Mouse (Mus musculus): Measurements from ENCODE around the gene Kcnh1.

Gene Kcnh1

DNA sequence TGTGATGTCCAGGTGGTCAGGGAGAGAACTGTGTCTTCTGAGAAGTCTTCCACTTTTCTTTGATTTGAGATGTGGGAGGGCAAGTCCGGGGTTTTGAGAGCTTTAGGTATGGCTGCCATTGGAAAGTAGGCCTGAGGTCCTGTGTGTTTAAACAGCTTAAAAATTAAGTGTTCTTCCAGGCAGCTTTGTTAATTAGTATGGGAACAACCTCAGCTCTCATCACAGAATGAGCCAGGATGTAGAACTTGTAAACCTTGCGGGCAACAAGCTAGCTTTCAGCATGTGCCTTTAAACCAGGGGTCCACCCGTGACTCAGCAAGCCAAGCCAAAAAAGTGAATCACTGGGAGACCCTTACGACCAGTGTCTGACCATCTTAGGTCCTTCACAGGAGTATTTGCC is 214.6 kb downstream of the Kcnh1 start:
- in situ Hi-C loops (cut with MboI) = no loop called here

GRCm38 (mm10) chr1:192406589-192406988 is 216.0 kb downstream of the Kcnh1 start:
- in situ Hi-C loops (cut with MboI) = no loop called here

DNA sequence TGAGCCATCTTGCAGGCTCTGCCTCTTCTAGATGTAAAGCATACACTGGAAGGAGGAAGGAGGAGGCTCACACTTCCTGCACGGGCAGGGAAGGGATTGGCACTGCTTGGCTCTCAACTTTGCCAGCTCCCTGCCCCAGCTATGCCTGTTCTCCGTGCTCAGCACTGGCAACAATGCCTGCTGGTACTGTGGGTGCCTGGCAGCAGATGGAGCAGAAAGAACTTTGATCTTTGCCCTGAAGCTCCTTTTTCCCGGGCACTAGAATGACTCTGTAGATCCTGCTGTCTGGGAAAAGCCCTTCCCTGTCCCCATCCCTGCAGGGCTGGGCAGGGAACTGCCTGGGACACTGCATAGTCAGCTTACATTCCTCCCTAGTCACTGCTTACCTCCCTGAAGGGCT is 225.2 kb downstream of the Kcnh1 start:
- in situ Hi-C loops (cut with MboI) = no loop called here

- in situ Hi-C loops (cut with MboI) = no loop called here
Observed at GRCm38 (mm10) chr1:192416241-192416821, 225.8 kb downstream of the Kcnh1 start.

GRCm38 (mm10) chr1:192419176-192419575 is 228.6 kb downstream of the Kcnh1 start:
- in situ Hi-C loops (cut with MboI) = no loop called here

GRCm38 (mm10) chr1:192421377-192422166 is 231.0 kb downstream of the Kcnh1 start:
- in situ Hi-C loops (cut with MboI) = no loop called here

GRCm38 (mm10) chr1:192431423-192431822 is 240.8 kb downstream of the Kcnh1 start:
- in situ Hi-C loops (cut with MboI) = no loop called here

DNA sequence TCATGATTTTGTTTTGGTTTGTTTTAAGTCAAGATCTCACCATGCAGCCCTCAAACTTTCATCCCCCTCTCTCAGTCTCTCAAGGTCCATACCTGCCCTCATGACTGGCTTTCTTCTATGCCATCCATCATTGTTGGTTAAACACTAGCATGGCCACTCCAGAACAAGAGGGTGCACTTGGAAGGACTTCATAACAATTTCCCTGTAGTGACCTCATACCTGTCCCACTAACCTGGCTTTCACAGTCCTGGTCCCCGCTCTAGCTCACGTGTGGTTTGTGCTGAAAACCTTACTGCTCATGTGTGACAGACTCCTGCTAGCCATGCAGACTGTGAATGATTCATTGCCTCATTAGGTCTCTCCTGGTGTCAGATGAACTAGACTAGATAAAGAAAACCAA is 244.9 kb downstream of the Kcnh1 start:
- in situ Hi-C loops (cut with MboI) = no loop called here

- in situ Hi-C loops (cut with MboI) = no loop called here
Observed at GRCm38 (mm10) chr1:192439151-192439837, 248.7 kb downstream of the Kcnh1 start.

DNA sequence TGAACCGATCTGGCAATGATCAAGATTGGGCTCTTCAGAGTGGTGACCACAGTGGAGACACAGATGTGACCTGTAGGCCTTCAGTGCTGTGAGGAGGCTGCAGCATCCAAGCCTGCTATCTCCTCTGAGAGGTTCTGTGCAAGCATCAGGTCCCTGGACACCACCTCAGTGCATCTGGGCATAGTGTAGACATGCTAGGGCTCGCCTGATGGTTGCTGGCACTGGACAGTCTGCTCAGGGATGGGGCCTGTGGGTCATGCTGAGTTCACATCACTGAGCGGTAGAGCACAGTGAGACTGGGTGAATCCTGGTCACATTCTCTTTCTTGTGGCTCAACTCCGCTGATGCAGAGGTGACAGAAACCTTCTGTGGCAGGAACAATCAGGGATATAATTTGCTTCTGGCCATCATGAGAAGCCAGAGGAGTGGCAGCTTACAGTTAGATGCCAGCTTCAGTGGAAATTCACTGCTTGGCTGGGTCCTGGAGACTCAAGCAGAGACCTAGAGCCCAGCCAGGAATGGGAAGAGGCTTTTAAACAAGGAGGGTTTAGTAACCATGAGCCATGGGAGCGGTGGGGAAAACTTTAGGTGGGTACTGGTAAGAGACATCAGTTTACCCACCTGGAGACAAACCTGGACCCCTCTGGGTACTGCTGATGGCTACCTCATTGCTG is 252.3 kb downstream of the Kcnh1 start:
- in situ Hi-C loops (cut with MboI) = no loop called here

DNA sequence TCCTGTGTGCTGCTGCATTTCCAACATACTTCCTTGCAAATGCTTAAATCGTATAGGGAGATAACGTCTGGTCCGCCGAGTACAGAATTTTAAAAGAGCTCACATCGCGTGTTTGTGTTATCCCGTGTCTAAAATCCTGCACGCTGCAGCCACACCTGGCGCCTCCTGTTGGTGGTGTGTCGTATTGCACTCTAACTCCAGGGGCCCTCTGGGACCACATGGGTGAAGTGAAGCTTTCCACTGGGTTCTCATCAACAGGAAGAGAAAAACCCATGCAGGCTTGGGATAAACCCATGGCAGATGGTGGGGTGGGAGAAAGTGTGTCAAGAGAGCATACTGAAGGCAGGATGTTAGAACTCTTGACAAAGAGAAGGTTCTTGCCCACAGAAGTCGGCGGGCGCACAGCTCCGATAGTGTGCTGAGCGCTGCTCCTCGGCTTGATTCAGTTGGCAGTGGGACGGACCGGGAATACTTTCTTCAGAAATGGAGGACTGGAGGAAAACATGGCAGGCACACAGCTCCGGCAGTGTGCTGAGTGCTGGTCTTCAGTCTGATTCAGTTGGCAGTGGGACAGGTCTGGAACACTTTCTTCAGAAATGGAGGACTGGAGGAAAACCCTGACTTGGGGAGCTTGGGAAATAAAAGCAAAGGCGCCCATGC is 253.6 kb downstream of the Kcnh1 start:
- in situ Hi-C loops (cut with MboI) = no loop called here

DNA sequence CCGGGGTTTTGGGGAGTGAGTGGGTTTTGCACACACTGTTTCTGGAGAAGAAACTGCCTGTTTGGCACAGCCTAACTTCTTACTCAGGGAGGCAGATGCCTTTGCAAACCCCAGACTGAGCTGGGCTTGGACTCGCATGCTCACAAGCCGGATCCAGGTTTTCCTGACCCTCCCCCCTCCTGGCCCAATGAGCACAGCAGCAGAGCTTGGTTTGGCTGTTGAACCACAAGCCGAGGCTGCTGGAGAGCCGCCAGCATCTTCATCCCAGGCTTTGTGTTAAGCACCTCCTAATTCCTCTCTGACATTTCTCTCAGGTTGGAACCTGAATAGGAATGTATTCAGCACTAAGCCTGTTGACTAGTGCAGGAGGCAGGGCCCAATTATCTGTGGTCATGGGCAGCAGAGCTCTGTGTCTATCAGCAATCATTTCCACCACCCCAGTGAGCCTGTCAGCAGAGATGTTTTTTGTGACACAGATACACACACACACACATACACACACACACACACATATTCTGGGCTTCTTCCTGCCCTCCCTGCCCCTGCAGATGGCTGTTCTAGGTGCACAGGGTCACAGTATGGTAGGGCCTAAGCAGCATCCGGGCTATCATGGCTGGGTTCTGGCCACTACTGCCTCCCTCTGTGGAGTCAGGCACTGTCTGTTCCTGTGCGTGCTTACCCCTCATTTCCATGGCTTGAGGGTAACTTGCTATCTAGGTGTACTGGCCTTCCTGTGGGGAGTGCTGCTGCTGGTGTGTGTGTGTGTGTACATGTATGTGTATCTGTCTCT is 254.3 kb downstream of the Kcnh1 start:
- in situ Hi-C loops (cut with MboI) = no loop called here

DNA sequence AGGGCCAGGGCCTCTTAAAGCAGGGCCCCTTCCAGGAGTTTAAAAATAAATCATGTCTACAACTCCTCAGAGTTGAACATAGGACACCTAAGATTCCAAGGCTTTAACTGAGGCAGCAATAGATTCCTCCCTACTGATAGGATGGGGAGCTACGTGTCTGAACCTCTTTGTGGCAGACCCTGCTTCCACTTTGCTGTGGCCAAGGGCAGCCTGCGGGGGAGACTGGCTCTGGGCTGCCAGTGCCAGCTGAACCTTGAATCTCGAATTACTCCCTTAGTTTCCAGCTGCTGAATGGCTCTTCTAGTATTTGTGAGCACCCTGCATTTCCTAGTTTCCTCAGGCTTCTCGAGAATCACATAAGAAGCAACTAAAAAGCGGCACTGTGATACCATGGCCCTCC is 255.6 kb downstream of the Kcnh1 start:
- in situ Hi-C loops (cut with MboI) = no loop called here

DNA sequence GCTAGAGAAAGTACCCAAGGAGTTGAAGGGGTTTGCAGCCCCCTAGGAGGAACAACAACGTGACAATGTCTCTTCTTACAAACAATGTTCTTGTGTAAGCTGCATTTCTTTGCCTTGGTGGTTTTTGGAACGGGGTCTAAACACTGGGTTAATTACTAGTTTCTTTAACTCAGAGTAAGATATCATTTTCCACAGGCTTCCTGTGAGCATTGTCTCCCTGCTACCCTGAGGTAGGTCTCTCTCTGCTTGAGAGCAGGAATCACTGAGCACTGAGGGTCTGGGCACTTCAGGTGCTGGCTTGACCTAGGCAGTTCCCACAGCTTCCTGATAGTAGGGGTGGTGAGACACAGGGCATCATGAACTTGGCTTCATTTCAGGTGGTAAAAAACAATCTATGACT is 257.1 kb downstream of the Kcnh1 start:
- in situ Hi-C loops (cut with MboI) = no loop called here

DNA sequence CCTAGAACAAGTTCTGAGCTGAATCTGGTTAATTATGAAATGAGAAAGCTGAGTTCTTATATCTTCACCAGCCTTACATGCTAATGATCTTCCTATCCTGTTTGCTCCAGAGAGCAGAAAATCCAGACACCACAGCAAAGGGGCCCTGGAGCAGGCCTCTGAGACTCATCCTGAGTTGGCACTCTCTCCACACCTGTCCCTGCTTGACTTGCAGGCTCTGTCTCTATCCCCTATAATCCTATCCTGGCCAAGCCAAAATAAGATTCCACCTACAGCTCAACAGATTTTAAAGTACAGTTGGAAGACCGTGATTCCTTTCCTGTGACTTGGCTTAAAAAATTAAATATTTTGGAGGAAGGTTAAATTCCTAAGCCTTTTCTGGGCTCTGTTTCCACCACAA is 257.9 kb downstream of the Kcnh1 start:
- in situ Hi-C loops (cut with MboI) = no loop called here

DNA sequence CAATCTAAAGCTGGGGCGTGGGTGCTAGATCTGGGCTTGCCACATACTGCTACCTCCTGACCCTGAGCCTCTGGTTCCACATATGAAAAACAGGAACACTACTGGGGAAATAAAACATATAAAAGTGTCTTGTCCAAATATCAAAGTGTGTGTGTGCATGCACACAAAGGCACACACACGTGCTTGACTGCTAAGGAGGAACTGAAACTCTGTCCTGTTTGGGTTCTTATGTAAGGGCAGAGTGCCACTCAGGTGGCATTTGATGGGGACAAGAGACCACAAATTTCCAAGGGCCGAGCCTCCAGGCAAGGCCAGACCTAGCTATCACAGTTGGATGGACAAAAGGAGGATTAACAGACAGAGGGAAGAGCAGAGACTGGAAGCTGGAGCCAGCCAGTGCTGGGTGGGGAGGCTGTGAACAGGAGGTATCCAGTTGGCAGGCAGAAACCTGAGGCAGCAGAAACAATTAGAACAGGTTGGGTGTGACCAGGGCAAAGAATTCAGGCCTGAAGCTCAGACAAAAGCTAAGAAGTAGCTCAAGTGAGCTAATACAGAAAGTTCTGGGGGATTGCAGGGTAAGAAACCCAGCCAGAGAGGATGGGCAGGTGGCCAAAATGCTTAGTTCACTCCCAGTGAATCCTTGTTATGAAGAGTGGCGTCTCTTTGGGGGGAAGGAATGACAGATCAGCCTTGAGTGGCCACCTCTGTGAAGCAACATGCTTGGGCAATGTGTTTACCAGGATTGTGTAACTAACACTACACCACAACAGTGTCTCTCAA is 259.2 kb downstream of the Kcnh1 start:
- in situ Hi-C loops (cut with MboI) = no loop called here

DNA sequence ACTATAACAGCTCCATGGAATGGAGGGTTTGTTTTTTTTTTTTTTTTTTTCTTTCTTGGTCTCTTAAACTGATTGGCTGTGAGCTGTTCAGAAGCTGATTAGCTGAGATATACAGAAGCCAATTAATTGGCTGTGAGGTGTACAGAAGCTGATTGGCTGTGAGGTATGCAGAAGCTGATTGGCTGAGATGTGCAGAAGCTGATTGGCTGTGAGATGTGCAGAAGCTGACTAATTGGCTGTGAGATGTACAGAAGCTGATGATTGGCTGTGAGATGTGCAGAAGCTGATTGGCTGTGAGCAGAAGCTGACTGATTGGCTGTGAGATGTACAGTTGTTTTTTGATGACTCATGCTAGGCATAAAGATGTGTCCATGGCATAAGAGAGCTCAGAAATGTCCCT is 259.9 kb downstream of the Kcnh1 start:
- in situ Hi-C loops (cut with MboI) = no loop called here

DNA sequence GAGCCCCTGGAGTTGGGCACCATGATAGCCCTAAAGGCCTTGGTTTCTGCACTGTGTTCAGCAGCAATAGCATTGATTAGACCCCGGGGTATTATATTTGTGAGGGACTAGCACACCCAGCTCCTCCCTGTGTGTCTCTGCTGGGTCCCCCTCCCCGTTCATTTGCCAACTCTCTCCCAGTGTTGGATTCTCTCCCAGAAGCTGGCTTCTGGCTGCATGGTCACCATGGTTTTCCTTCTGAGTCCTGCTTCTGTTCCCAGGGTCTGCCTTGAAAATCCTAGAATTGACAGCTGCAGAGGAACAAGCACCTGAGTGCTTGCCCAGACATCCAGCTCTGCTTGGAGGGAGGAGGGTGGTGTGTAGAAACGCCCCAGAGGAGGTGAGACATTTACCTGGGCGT is 261.1 kb downstream of the Kcnh1 start:
- in situ Hi-C loops (cut with MboI) = no loop called here

DNA sequence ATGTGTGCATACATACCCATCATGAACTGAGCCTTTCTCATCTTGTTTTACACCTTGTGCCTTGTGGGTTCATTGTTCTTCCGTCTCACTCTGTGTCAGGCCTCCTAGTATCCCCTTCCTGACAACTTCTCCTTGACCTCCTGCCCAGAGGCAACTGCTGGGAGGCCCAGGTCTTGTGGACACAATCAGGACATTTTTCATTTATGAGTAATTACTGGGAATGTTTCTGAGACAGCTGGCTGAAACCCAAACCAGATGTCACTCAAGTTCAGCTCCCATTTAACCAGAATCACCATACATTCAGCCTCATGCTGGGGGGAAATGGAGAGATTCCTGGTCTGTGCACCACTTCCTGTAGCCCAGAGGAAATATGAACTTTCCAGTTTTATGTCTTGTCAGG is 263.9 kb downstream of the Kcnh1 start:
- in situ Hi-C loops (cut with MboI) = no loop called here

- in situ Hi-C loops (cut with MboI) = no loop called here
Observed at GRCm38 (mm10) chr1:192454981-192455380, 264.4 kb downstream of the Kcnh1 start.

Measured in mature B cell (primary cell).